Mouse (Mus musculus): Measurements from ENCODE around the gene Nfkbid. TPM values are rescaled to one million over a fixed set of nuclear protein-coding genes. Genes with fewer than 3 reads are reported as not detected.

Nfkbid gene
- polyA plus RNA-seq, 1 experiment from 2014 or later: 1.8 TPM

GRCm38 (mm10) chr7:30444971-30445751 lies 23.6 kb downstream of the Nfkbid start, which contains the start of gene Aplp1:
Gene Aplp1, minus strand, starts transcription at chr7:30445535.
- peak; percentile 67 for DNase-seq (ENCODE audit: low spot score)
- Histone ChIP-seq H3K9me3 (ENCODE audit: control insufficient read depth, low read length) (no peaks in the 10 kb centered on the region), H3K4me2 (peak within 1 kb of the TSS; percentile 87), H3K9ac (ENCODE audit: low read depth, low read length) (peak within 1 kb of the TSS; percentile 53; the same call in 1 of the 2 replicates), H3K4me3 (ENCODE audit: low read depth, low read length) (peak within 1 kb of the TSS; percentile 65), H3K27ac (ENCODE audit: low read depth, low read length) (no peak within 1 kb of the TSS; the same call in 1 of the 2 replicates), H3K36me3 (ENCODE audit: control insufficient read depth, insufficient read depth, low read length) (no peaks in the 10 kb centered on the region), H3K27me3 (replicated peaks; ENCODE audit: control insufficient read depth, insufficient read depth, low read length) (peaks cover 39% of the 10 kb centered on the region), H3K4me1 (replicated peaks; ENCODE audit: control insufficient read depth, insufficient read depth, low read length) (peaks cover 10% of the 10 kb centered on the region)
- ATAC-seq (replicated peaks; ENCODE audit: low FRiP score): peak; percentile 57
- WGBS: under 1% methylated on average over 67 of the region's 72 CpGs

GRCm38 (mm10) chr7:30450241-30450640 lies 28.7 kb downstream of the Nfkbid start:
- no peaks in the 10 kb centered on the region for H3K36me3 ChIP-seq (ENCODE audit: control insufficient read depth, insufficient read depth, low read length)
- H3K9ac ChIP-seq (ENCODE audit: low read depth, low read length): no peak overlapping the region
- peaks cover 6% of the 10 kb centered on the region for H3K4me1 ChIP-seq (replicated peaks; ENCODE audit: control insufficient read depth, insufficient read depth, low read length)
- ATAC-seq (replicated peaks; ENCODE audit: low FRiP score): no peak
- WGBS: 75% methylated on average over 7 of the region's 7 CpGs
- H3K9me3 ChIP-seq (ENCODE audit: control insufficient read depth, low read length): no peaks in the 10 kb centered on the region
- no peak overlapping the region for H3K4me2 ChIP-seq
- DNase-seq (ENCODE audit: low spot score): no peak
- no peak overlapping the region for H3K4me3 ChIP-seq (ENCODE audit: low read depth, low read length)
- H3K27me3 ChIP-seq (replicated peaks; ENCODE audit: control insufficient read depth, insufficient read depth, low read length): peaks cover 50% of the 10 kb centered on the region
- H3K27ac ChIP-seq (ENCODE audit: low read depth, low read length): no peak overlapping the region

GRCm38 (mm10) chr7:30453327-30453726 lies 31.8 kb downstream of the Nfkbid start:
- H3K4me1 ChIP-seq (replicated peaks; ENCODE audit: control insufficient read depth, insufficient read depth, low read length): peaks cover 6% of the 10 kb centered on the region; the same call in 1 of the 2 replicates
- H3K4me3 ChIP-seq (ENCODE audit: low read depth, low read length): no peak overlapping the region
- no peaks in the 10 kb centered on the region for H3K9me3 ChIP-seq (ENCODE audit: control insufficient read depth, low read length)
- peak overlapping the region; percentile 40 for H3K4me2 ChIP-seq
- ATAC-seq (replicated peaks; ENCODE audit: low FRiP score) (no peak), DNase-seq (ENCODE audit: low spot score) (no peak)
- H3K27me3 ChIP-seq (replicated peaks; ENCODE audit: control insufficient read depth, insufficient read depth, low read length): peaks cover 64% of the 10 kb centered on the region
- no peaks in the 10 kb centered on the region for H3K36me3 ChIP-seq (ENCODE audit: control insufficient read depth, insufficient read depth, low read length)
- H3K27ac ChIP-seq (ENCODE audit: low read depth, low read length): no peak overlapping the region
- H3K9ac ChIP-seq (ENCODE audit: low read depth, low read length): no peak overlapping the region
- WGBS: 21% methylated on average over 25 of the region's 25 CpGs

- H3K27me3 ChIP-seq (replicated peaks; ENCODE audit: control insufficient read depth, insufficient read depth, low read length): peaks cover 68% of the 10 kb centered on the region
- peaks cover 6% of the 10 kb centered on the region; the same call in 1 of the 2 replicates for H3K4me1 ChIP-seq (replicated peaks; ENCODE audit: control insufficient read depth, insufficient read depth, low read length)
- peak overlapping the region; percentile 40 for H3K4me2 ChIP-seq
- H3K9me3 ChIP-seq (ENCODE audit: control insufficient read depth, low read length): no peaks in the 10 kb centered on the region
- H3K36me3 ChIP-seq (ENCODE audit: control insufficient read depth, insufficient read depth, low read length): no peaks in the 10 kb centered on the region
- DNase-seq (ENCODE audit: low spot score): no peak
- WGBS: 1% methylated on average over 25 of the region's 25 CpGs
- no peak overlapping the region for H3K9ac ChIP-seq (ENCODE audit: low read depth, low read length)
- ATAC-seq (replicated peaks; ENCODE audit: low FRiP score): no peak; the same call in 1 of the 2 replicates
- no peak overlapping the region for H3K27ac ChIP-seq (ENCODE audit: low read depth, low read length)
- peak overlapping the region; percentile 0; the same call in 1 of the 2 replicates for H3K4me3 ChIP-seq (ENCODE audit: low read depth, low read length)
Measured at GRCm38 (mm10) chr7:30453766-30454165, 32.2 kb downstream of the Nfkbid start.

GRCm38 (mm10) chr7:30454259-30454658 lies 32.7 kb downstream of the Nfkbid start:
- Histone ChIP-seq H3K4me1 (replicated peaks; ENCODE audit: control insufficient read depth, insufficient read depth, low read length) (peaks cover 6% of the 10 kb centered on the region; the same call in 1 of the 2 replicates), H3K9ac (ENCODE audit: low read depth, low read length) (no peak overlapping the region), H3K27me3 (replicated peaks; ENCODE audit: control insufficient read depth, insufficient read depth, low read length) (peaks cover 73% of the 10 kb centered on the region), H3K9me3 (ENCODE audit: control insufficient read depth, low read length) (no peaks in the 10 kb centered on the region), H3K4me3 (ENCODE audit: low read depth, low read length) (no peak overlapping the region), H3K27ac (ENCODE audit: low read depth, low read length) (no peak overlapping the region), H3K4me2 (peak overlapping the region; percentile 40; the same call in 1 of the 2 replicates), H3K36me3 (ENCODE audit: control insufficient read depth, insufficient read depth, low read length) (no peaks in the 10 kb centered on the region)
- 17% methylated on average over 6 of the region's 6 CpGs for WGBS
- DNase-seq (ENCODE audit: low spot score): no peak
- ATAC-seq (replicated peaks; ENCODE audit: low FRiP score): no peak

- H3K4me2 ChIP-seq: no peak overlapping the region; the same call in 1 of the 2 replicates
- peaks cover 6% of the 10 kb centered on the region; the same call in 1 of the 2 replicates for H3K4me1 ChIP-seq (replicated peaks; ENCODE audit: control insufficient read depth, insufficient read depth, low read length)
- no peaks in the 10 kb centered on the region for H3K36me3 ChIP-seq (ENCODE audit: control insufficient read depth, insufficient read depth, low read length)
- H3K9ac ChIP-seq (ENCODE audit: low read depth, low read length): no peak overlapping the region
- DNase-seq (ENCODE audit: low spot score): no peak
- 4% methylated on average over 9 of the region's 9 CpGs for WGBS
- H3K27ac ChIP-seq (ENCODE audit: low read depth, low read length): no peak overlapping the region
- H3K9me3 ChIP-seq (ENCODE audit: control insufficient read depth, low read length): no peaks in the 10 kb centered on the region
- H3K4me3 ChIP-seq (ENCODE audit: low read depth, low read length): no peak overlapping the region
- no peak for ATAC-seq (replicated peaks; ENCODE audit: low FRiP score)
- H3K27me3 ChIP-seq (replicated peaks; ENCODE audit: control insufficient read depth, insufficient read depth, low read length): peaks cover 92% of the 10 kb centered on the region
Measured at GRCm38 (mm10) chr7:30456487-30456886, 35.0 kb downstream of the Nfkbid start.

- Histone ChIP-seq H3K27me3 (replicated peaks; ENCODE audit: control insufficient read depth, insufficient read depth, low read length) (peaks cover 96% of the 10 kb centered on the region), H3K4me3 (ENCODE audit: low read depth, low read length) (no peak overlapping the region), H3K9me3 (ENCODE audit: control insufficient read depth, low read length) (no peaks in the 10 kb centered on the region), H3K27ac (ENCODE audit: low read depth, low read length) (no peak overlapping the region), H3K4me2 (peak overlapping the region; percentile 22; the same call in 1 of the 2 replicates), H3K36me3 (ENCODE audit: control insufficient read depth, insufficient read depth, low read length) (no peaks in the 10 kb centered on the region), H3K4me1 (replicated peaks; ENCODE audit: control insufficient read depth, insufficient read depth, low read length) (peaks cover 6% of the 10 kb centered on the region; the same call in 1 of the 2 replicates), H3K9ac (ENCODE audit: low read depth, low read length) (no peak overlapping the region)
- ATAC-seq (replicated peaks; ENCODE audit: low FRiP score) (no peak), DNase-seq (ENCODE audit: low spot score) (no peak)
- 3% methylated on average over 31 of the region's 31 CpGs for WGBS
Measured at GRCm38 (mm10) chr7:30456911-30457628, 35.5 kb downstream of the Nfkbid start.

- DNase-seq (ENCODE audit: low spot score) (no peak), ATAC-seq (replicated peaks; ENCODE audit: low FRiP score) (no peak)
- H3K36me3 ChIP-seq (ENCODE audit: control insufficient read depth, insufficient read depth, low read length): no peaks in the 10 kb centered on the region
- peaks cover 6% of the 10 kb centered on the region; the same call in 1 of the 2 replicates for H3K4me1 ChIP-seq (replicated peaks; ENCODE audit: control insufficient read depth, insufficient read depth, low read length)
- H3K9ac ChIP-seq (ENCODE audit: low read depth, low read length): no peak within 1 kb of the TSS
- no peak within 1 kb of the TSS for H3K4me3 ChIP-seq (ENCODE audit: low read depth, low read length)
- H3K9me3 ChIP-seq (ENCODE audit: control insufficient read depth, low read length): no peaks in the 10 kb centered on the region
- peak within 1 kb of the TSS; percentile 22; the same call in 1 of the 2 replicates for H3K4me2 ChIP-seq
- 6% methylated on average over 16 of the region's 16 CpGs for WGBS
- H3K27ac ChIP-seq (ENCODE audit: low read depth, low read length): no peak within 1 kb of the TSS
- peaks cover 98% of the 10 kb centered on the region for H3K27me3 ChIP-seq (replicated peaks; ENCODE audit: control insufficient read depth, insufficient read depth, low read length)
Measured at GRCm38 (mm10) chr7:30457629-30458330, 36.2 kb downstream of the Nfkbid start, which contains the start of the genes Kirrel2 and Nphs1. Gene Kirrel2, minus strand, starts transcription at chr7:30457690. Gene Nphs1, plus strand, starts transcription at chr7:30458315.
